Mouse (Mus musculus) frontal cortex, postnatal 25 days (tissue): Measurements from ENCODE around the gene Ager.

Experiments
- DNase-seq, 2 experiments: peaks; one replicate each; pipeline ENCODE4 v3.0.0; 2022; ENCODE audit warnings: low spot score in 2 of 2

Gene Ager

DNA sequence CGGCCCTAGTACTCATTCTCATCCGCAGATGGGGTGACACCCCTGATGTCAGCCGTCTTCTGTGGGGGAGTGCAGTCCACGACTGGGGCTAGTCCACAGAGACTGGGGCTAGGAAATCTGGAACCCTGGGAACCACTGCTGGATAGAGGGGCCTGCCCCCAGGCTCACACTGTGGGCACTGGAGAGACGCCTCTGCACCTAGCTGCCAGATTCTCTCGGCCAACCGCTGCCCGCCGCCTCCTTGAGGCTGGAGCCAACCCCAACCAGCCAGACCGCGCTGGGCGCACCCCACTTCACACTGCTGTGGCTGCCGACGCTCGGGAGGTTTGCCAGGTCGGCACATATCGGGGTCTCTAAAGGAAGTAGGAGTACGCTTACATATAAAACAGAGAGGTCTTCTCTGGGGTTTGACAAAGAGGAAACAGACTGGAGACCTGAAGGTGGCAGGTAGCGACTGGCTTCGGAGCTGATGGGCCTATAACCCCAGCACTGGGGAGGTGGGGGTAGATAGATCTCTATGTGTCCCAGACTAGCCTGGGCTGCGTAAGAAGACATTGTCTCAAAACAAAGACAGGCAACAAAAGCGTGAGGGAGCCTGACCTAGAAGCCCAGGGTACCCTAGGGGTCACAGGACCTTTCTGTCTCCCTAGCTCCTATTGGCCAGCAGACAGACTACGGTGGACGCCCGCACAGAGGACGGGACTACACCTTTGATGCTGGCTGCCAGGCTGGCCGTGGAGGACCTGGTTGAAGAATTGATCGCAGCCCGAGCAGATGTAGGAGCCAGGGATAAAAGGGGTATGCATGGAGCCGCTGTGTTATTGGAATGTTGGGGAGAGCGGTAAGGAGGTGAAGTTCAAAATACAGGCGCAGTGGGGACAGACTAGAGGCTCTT, 11.5 kb upstream of the Ager start:
- DNase-seq, result no peak

GRCm38 (mm10) chr17:34586796-34587422, 10.8 kb upstream of the Ager start:
- peak; percentile 72 to 87 for DNase-seq

- peak; percentile 95 to 96 for DNase-seq
Measured at GRCm38 (mm10) chr17:34587423-34587811, 10.2 kb upstream of the Ager start.

DNA sequence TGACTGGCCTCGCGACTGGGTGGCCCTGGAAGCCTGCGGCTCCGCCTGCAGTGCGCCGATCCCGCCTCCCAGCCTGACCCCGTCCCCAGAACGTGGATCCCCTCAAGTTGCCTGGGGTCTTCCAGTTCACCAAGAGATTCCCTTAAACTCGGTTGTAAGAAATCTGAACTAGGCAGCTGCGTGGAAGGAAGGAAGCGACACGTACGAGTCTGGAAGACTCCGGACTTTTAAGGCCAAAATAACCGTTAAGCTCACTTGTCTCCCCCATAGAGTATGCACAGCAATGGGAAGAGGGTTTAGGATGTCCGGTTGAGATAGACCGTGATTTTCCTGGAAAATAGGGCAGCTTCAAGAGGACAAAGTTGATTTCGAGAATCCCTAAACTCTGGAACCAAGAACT, 9.8 kb upstream of the Ager start:
- DNase-seq, result no peak

- DNase-seq, result no peak
Measured at GRCm38 (mm10) chr17:34588767-34589166, 8.9 kb upstream of the Ager start.

DNA sequence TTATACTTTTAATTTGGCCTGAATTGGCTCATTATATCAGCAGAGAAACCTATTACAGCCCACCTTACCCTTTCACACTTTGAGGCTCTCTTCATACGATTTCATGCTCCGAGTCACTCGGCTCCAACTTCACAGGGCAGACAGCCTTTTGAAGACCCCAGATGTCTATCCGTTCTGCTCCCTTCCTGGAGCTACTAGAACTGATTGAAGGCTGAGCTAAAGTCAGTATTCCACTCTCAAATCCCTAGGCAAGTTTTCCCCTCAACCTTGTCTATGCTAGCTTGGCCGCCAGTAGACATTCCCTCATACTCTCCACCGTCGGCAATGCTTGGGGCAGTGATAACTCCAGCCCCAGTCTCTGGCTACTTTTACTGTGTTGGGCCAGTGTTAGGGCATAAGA, 8.5 kb upstream of the Ager start:
- DNase-seq, result no peak

GRCm38 (mm10) chr17:34589681-34590101, 8.0 kb upstream of the Ager start, which contains the start of gene Gpsm3:
Gpsm3 (plus strand) TSS chr17:34589806.
- DNase-seq, result no peak

DNA sequence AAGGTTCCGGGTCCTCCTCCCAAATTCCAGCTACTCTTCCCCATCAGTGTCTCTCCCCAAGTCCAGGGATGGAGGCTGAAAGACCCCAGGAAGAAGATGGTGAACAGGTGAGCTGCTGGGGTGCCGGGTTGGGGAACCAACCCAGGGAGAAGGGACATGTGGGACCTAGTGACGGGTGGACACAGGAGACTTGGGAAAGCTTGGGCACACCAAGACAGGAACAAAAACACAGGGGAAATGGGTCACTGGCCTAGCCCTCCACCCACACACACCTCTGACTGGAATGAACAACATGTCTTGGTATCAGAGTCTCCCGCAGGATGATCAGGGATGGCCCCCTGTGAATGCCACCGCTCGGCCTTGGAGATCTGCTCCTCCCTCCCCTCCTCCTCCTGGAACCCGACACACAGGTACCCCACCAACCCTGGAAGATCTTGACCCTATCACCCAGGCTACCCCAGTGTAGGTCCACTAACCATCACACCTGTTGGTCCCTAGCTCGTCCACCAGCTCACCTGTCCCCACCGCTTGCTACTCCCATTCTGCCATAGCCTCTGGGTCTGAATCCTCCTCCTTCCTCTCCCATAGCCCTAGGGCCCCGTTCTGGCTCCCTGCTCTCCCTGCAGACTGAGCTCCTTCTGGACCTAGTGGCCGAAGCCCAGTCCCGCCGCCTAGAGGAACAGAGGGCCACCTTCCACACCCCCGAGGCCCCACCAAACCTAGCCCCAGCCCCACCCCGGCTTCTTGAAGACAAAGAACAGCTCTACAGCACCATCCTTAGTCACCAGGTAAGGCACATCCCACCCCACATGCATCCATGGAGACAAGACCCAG, 7.3 kb upstream of the Ager start:
- no peak for DNase-seq

GRCm38 (mm10) chr17:34591029-34591993, 6.4 kb upstream of the Ager start, which contains the start of gene Pbx2:
Pbx2 (plus strand) TSS chr17:34591266.
- DNase-seq, result no peak

GRCm38 (mm10) chr17:34591994-34592375, 5.7 kb upstream of the Ager start:
- peak in 1 of 2 experiments; percentile 47 for DNase-seq

GRCm38 (mm10) chr17:34592581-34593549, 4.8 kb upstream of the Ager start:
- no peak for DNase-seq

- no peak for DNase-seq
Measured at GRCm38 (mm10) chr17:34593752-34594525, 3.7 kb upstream of the Ager start.

GRCm38 (mm10) chr17:34596098-34596497, 1.6 kb upstream of the Ager start:
- DNase-seq, result no peak

DNA sequence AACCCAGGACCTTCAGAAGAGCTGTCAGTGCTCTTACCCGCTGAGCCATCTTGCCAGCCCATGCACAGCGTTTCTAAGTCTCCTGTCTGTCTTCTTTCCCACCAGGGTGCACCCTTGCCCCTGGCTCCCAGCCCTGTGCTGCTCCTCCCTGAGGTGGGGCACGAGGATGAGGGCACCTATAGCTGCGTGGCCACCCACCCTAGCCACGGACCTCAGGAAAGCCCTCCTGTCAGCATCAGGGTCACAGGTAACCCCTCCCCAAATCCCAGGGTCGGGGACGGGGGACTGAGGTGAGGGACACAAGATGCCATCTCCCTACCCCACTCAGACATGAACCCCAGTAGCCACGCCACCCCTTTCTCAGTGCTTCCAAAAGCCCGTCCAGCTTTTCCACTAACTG, 2.2 kb downstream of the Ager start:
- DNase-seq, result no peak

DNA sequence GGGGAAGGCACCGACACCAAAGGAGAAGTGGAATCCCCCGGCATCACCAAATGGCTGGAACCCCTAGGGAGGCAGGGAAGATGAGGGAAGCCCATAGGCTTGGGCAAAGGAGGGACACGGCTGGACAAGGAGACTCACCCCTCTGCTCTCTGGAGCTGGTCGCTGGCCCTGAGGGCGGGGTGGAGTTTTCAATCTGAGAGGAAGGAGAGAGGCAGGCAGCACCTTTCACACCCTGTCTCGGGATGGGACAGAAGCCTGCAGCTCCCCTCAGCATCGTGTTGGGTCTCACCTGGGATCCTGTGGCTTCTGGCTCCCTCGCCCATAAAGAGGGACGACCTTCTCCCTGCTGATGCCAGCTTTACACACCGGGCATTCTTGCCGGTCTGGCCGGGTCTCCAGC, 4.1 kb downstream of the Ager start:
- DNase-seq, result no peak

- peak; percentile 98 to 99 for DNase-seq
Measured at GRCm38 (mm10) chr17:34603375-34604060, 5.9 kb downstream of the Ager start, which contains the start of gene Rnf5. Rnf5 (minus strand) TSS chr17:34603690.

DNA sequence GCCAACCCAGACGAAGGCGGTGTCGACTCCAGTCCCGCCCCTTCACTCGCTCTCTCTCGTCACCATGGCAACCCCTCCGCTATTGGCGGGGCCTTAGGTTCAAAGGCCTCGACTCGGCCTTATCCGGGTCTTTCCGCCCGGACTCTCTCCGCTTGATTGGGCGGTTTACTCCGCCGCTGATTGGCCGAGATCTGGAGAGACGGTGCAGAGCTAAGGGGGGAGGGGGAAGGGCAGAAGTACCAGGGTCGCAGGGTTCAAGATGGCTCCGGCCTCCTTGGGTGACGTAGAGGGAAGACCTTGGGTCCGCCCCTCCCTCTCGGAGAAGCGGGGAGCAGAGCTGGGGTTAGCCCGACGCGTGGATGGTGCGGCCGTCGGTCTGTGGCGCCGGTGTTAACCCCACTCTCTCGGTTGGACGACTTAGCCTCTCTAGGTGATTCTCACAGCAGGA, 6.4 kb downstream of the Ager start, which contains the start of gene Agpat1:
Gene Agpat1, plus strand, starts transcription at position 202 of the 448 bp plus-strand sequence.
- peak; percentile 87 to 96 for DNase-seq
